Mouse (Mus musculus) Patski (cell line): ENCODE results near the gene Cnksr3. TPM values are rescaled to one million over a fixed set of nuclear protein-coding genes. Genes with fewer than 3 reads are reported as not detected.
A peak's percentile ranks its signal among the peaks of the same experiment; 100 is the strongest.

Experiments used
- ATAC-seq: fragments of 100-300 bp; one replicate; pipeline ENCODE4 v1.8.0; 2021
- CTCF ChIA-PET: fragments of 350-600 bp; sonication (Branson Sonifier 250); formaldehyde crosslinking; loops from one replicate; lab custom pipeline; 2022; ENCODE audit warnings: inconsistent platforms; lab: Charles Lee
- POLR2A ChIA-PET: fragments of 350-600 bp; sonication (Branson Sonifier 250); formaldehyde crosslinking; loops from one replicate; lab custom pipeline; 2022; ENCODE audit warnings: antibody characterized with exemption, inconsistent platforms; lab: Charles Lee
- DNase-seq: peaks from one replicate; pipeline ENCODE4 v3.0.0-alpha.2; 2011; ENCODE audit warnings: low read depth, low spot score
- H3K27me3 ChIP-seq: fragments of 371-371 bp; one replicate; pipeline ENCODE4 v1.5.1; 2021
- CTCF ChIP-seq: fragments of 100-300 bp; IDR thresholded peaks from one replicate; pipeline ENCODE4 v1.5.1; 2021
- in situ Hi-C: fragments of 300-500 bp; cut with MboI; formaldehyde crosslinking; loops from 3 replicates; pipeline ENCODE4 v1.11.1; 2018; ENCODE audit warnings: low pct_unique_long_range_greater_than_20kb, mixed read lengths
- polyA plus RNA-seq: library from polyadenylated mRNA; unstranded; gene quantifications from one replicate; pipeline ENCODE4 v1.2.3, GENCODE M21; 2021

Cnksr3 gene
- polyA plus RNA-seq, 1 experiment from 2014 or later = 88.3 TPM

DNA sequence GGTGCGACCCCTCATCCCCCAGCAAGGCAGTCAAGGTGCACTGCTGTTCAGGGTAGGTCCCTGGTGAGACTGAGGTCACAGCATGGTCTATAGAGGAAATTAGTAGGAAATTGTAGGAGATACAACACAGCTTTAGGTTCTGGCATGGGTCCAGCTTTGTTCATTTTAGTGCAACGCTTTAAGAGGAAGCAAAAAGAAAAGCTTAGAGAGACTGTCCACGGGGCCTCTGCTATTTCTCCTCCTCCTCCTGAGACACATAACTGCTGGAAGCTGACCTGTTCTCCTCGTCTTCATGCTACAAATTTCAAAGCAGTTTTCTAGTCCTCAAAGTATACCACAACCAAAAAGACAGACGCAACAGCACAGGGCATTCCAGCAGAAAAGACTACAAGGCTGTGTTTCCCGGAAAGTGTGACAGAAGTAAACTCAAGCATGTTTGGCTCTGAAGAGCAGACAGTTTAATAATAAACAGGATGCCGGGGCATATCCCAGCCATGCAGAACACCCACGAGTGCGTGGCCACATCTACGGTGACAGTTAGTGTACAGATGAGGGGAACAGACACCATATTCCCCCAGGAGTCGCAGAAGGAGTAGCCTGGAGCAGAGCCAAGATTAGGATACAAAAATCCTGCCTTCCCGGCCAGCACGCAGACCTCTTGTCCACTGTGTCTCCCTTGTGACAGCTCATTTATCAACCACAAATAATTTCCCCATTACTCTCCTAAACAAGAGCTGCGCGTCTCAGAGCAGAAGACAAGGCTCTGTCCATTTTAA is 53.6 kb downstream of the Cnksr3 start:
- no peaks in the 10 kb centered on the region for H3K27me3 ChIP-seq
- no peak for TF ChIP-seq CTCF
- peak; percentile 77 for DNase-seq
- POLR2A ChIA-PET = interaction anchor here (0.5 to 2.7 kb wide), 8 partner anchors 8 to 520 kb away, joined by 3 to 9 read pairs (median 4); partner anchors contain the start of gene Cnksr3
- ATAC-seq = peak; percentile 84
- in situ Hi-C loops = no loop called here
- CTCF ChIA-PET = interaction anchor here (1.1 to 2.1 kb wide), 3 partner anchors 24 to 30 kb away, joined by 3 to 5 read pairs (median 5); no protein-coding TSS in a partner anchor

DNA sequence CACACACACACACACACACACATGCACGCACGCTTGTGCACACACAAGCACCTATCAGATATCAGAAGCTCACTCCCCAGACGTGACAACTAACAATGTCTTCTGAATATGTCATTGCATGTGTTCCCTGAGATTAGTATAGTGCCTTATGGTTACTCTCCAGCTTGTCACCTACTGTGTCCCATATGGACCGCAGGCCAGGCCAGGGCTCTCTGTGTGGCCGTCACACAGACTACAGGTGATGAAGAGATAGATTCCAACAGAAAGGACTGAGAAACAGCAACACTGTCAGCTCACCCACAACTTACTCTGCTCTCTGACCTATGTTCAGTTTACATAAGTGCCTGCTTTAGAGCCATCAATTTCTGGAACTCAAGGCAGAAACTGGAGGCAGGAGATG is 57.2 kb downstream of the Cnksr3 start:
- DNase-seq = no peak
- ATAC-seq = no peak
- ChIA-PET CTCF (interaction anchor here (0.9 kb wide), 1 partner anchor 29 kb away, joined by 3 read pairs; no protein-coding TSS in a partner anchor), POLR2A (no interaction called here)
- TF ChIP-seq CTCF = no peak
- in situ Hi-C loops = no loop called here
- H3K27me3 ChIP-seq = no peaks in the 10 kb centered on the region

DNA sequence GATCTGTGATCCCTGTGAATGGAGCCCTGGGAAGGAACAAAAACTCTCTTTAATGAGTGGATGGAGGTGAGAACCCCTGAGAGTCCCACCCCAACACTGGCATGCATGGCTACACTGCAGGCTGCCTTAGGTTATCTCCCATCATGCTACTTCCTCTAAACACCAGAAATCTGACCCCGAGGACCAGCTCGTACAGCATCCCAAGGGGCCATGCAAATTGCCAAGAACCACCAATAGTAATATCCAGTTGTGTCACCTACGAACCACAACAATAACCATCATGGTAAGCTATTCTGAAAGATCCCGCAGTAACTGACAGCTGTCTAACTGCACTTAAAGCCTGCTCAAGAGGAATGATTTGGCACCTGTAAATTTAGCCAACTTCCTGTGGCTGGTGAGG is 59.1 kb downstream of the Cnksr3 start:
- H3K27me3 ChIP-seq = no peaks in the 10 kb centered on the region
- TF ChIP-seq CTCF = no peak
- POLR2A ChIA-PET = no interaction called here
- in situ Hi-C loops = no loop called here
- CTCF ChIA-PET = no interaction called here
- DNase-seq = no peak
- ATAC-seq = no peak

GRCm38 (mm10) chr10:7149671-7150595 is 62.1 kb downstream of the Cnksr3 start:
- ChIA-PET CTCF (no interaction called here), POLR2A (interaction anchor here (0.6 kb wide), 1 partner anchor 9 kb away, joined by 3 read pairs; no protein-coding TSS in a partner anchor)
- H3K27me3 ChIP-seq = no peaks in the 10 kb centered on the region
- in situ Hi-C loops = no loop called here
- ATAC-seq (no peak), DNase-seq (no peak)
- no peak for TF ChIP-seq CTCF

- H3K27me3 ChIP-seq = no peaks in the 10 kb centered on the region
- DNase-seq (peak; percentile 73), ATAC-seq (peak; percentile 89)
- ChIA-PET CTCF (interaction anchor here (0.9 kb wide), 1 partner anchor 11 kb away, joined by 3 read pairs; no protein-coding TSS in a partner anchor), POLR2A (interaction anchor here (0.6 kb wide), 1 partner anchor 37 kb away, joined by 3 read pairs; no protein-coding TSS in a partner anchor)
- no peak for TF ChIP-seq CTCF
- in situ Hi-C loops = no loop called here
These were observed 66.4 kb downstream of the Cnksr3 start for GRCm38 (mm10) chr10:7145614-7146013.

- no peak for DNase-seq
- POLR2A ChIA-PET = interaction anchor here (1.5 kb wide), 2 partner anchors 14 to 67 kb away, joined by 5 read pairs; no protein-coding TSS in a partner anchor
- H3K27me3 ChIP-seq = no peaks in the 10 kb centered on the region
- CTCF ChIA-PET = interaction anchor here (0.9 to 1.1 kb wide), 2 partner anchors 18 to 107 kb away, joined by 3 read pairs; no protein-coding TSS in a partner anchor
- no peak for ATAC-seq
- in situ Hi-C loops = no loop called here
- no peak for TF ChIP-seq CTCF
These were observed 67.8 kb downstream of the Cnksr3 start for GRCm38 (mm10) chr10:7144081-7144783.

DNA sequence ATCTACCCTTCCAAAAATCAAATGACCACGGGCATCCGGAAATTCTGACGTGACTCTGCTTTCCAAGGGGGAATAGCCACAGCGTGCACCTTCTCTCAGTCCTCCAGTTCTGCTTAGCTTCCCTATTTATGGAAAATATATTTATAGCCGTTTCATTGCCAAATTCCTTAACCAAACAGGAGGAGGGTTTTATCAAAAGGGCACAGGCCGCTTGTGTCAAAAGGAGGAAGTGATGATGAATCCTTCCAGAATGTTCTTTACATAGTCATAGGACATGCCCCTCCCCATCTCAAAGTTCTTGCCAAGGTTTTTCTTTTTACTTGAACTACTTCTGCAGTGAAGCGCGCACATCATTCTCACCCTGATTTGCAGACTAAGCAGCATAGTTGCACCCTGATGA is 69.8 kb downstream of the Cnksr3 start:
- POLR2A ChIA-PET = no interaction called here
- TF ChIP-seq CTCF = no peak
- CTCF ChIA-PET = interaction anchor here (0.6 kb wide), 1 partner anchor 15 kb away, joined by 3 read pairs; no protein-coding TSS in a partner anchor
- no peak for DNase-seq
- in situ Hi-C loops = no loop called here
- ATAC-seq = no peak
- H3K27me3 ChIP-seq = no peaks in the 10 kb centered on the region

- no peak for ATAC-seq
- DNase-seq = no peak
- TF ChIP-seq CTCF = no peak
- POLR2A ChIA-PET = interaction anchor here (0.8 to 1.4 kb wide), 2 partner anchors 14 kb away, joined by 3 read pairs; no protein-coding TSS in a partner anchor
- CTCF ChIA-PET = interaction anchor here (1.3 to 1.7 kb wide), 2 partner anchors 13 to 21 kb away, joined by 4 to 5 read pairs; no protein-coding TSS in a partner anchor
- H3K27me3 ChIP-seq = no peaks in the 10 kb centered on the region
- in situ Hi-C loops = no loop called here
These were observed 71.8 kb downstream of the Cnksr3 start for GRCm38 (mm10) chr10:7140282-7140681.

- in situ Hi-C loops = no loop called here
- POLR2A ChIA-PET = no interaction called here
- no peak for ATAC-seq
These were observed 74.0 kb downstream of the Cnksr3 start for GRCm38 (mm10) chr10:7138049-7138448.

More at GRCm38 (mm10) chr10:7138049-7138448, 74.0 kb downstream of the Cnksr3 start:
- no peaks in the 10 kb centered on the region for H3K27me3 ChIP-seq
- no peak for TF ChIP-seq CTCF
- CTCF ChIA-PET = no interaction called here
- DNase-seq = no peak
